Mouse (Mus musculus) effector memory CD4-positive, alpha-beta T cell, adult 7 months (primary cell): ENCODE data around the gene Gm17720. TPM values are rescaled to one million over a fixed set of nuclear protein-coding genes. Genes with fewer than 3 reads are reported as not detected.

ENCODE experiments used
- polyA plus RNA-seq: library from polyadenylated mRNA; unstranded; fragments of 100-300 nt; shearing (Covaris generic); gene quantifications from one replicate; pipeline ENCODE4 v1.2.1, GENCODE M21; 2017

Gene Gm17720
- polyA plus RNA-seq: not detected

DNA sequence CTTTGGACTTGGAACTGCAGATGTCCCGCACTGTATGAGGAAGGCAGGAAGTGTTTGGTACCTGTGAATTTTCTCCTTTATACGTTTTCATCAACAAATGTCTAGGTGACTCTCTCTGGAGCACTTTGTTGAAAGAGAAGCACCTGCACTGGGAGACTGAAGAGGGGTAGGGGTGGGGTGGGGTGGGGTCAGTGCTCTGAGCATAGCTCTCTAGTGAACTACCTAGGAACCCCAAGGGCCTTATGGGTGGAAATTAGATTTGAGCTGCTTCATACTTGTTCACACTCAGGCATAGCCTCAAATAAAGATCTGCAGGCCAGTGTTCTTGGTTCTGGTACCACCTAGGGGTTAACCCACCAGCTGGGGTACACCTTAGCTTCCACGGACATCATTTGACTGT lies at the start of gene Gm17720:
Gene Gm17720, minus strand, starts transcription at position 101 of the 400 bp plus-strand sequence.

DNA sequence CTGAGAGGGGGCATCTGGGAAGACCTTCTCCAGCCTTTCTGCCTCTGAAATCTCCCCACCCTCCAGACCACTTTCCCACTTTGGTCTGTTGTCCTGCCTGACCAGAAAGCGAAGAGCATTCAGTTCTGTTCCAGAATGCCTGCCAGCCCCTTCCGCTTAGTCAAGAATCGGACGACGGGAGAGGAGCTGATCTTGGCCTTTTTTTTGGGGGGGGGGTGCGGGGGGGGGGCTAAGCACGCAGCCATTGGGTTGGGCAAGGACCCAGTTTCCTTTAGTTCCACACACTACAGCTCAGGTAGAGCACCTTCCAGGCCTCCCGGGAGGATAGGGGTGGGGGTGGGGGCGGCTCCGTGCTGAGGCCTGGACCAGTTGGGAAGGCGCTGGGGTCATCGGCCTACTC lies 1.6 kb downstream of the Gm17720 start, which contains the start of gene Gm21964:
Gene Gm21964, plus strand, starts transcription at position 301 of the 400 bp plus-strand sequence.

DNA sequence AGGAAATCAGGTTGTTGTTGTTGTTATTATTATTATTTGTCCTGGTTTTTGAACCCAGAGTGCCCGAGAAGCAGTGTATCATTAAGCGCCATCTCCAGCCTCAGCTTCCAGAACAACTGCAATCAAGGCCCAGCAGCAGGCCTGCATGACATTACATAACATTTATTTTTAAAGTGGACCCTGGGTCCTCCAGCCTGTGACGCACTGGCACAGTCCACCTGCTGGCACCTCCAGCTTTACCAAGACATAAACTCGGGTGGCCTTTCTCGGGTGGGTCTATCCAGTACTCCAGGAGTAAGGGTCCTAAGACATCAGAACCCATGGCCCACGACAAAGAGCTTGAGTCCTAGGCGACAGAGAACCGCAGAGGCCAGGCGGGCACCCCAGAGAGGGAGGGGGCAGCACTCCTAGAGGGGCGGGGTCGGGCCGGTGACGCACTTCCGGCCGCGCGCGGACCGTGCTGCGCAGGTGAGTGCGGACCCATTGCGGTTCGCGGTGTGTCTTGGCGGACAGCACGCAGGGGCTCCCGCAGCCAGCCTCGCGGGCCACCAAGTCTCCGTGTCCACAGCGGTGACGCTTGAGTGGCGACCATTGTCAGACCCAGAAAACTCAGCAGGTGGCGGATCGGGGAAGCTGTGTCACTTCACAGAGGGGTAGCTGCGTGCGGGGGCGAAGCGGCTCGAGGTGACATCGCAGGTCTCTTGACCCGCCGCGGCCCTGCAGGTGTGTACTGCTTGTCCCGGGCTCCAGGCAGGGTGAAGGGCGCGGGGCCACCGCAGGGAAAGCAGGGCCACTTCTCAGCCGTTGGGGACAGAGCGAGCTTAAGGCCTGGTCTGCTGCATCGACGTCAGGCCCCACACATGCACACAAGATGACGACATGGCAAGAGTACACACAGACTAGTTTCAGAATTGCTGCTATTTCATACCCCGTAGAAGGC lies 23.0 kb downstream of the Gm17720 start, which contains the start of gene Zfp612:
Gene Zfp612, plus strand, starts transcription at position 465 of the 940 bp plus-strand sequence.

GRCm38 (mm10) chr8:110039659-110040058 lies 62.9 kb downstream of the Gm17720 start, which contains the start of gene Chst4:
Gene Chst4 (minus strand): TSS chr8:110039740.

Other genes starting within 250 kb of the Gm17720 start
- gene Phlpp2, start 234.2 kb downstream of the Gm17720 start, polyA plus RNA-seq: 1.4 TPM
- not detected for gene Marveld3, start 140.6 kb downstream of the Gm17720 start, polyA plus RNA-seq
- gene Tat, start 112.3 kb downstream of the Gm17720 start, polyA plus RNA-seq: not detected
- gene Chst4, start 63.0 kb downstream of the Gm17720 start, polyA plus RNA-seq: 0.52 TPM
- 2.0 TPM for gene Zfp612, start 23.0 kb downstream of the Gm17720 start, polyA plus RNA-seq
- not detected for gene Gm21964, start 1.5 kb downstream of the Gm17720 start, polyA plus RNA-seq
- not detected for gene Calb2, start 65.5 kb upstream of the Gm17720 start, polyA plus RNA-seq
- 5.7 TPM for gene Cmtr2, start 112.9 kb upstream of the Gm17720 start, polyA plus RNA-seq
- 0.55 TPM for gene Hydin, start 164.2 kb upstream of the Gm17720 start, polyA plus RNA-seq